ENCODE assay signal across 8 mouse cellular contexts in the genomic region with DNA sequence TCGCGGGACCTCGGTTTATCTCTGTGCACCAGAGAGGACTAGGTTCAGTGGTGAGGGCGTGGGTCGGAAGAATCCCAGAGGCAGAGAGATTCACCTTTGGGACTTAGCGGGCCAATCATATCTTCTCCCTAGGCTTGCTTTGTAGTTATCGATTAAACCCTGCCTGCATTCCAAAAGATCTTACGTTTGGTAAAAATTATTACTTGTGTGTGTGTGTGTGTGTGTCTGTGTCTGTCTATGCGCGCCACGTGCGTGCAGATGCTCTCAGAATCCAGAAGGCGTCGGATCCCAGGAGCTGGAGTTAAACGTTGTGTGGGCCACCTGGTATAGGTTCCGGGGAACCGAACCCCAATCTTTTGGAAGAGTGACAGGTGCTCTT. TPM values are rescaled to one million over a fixed set of nuclear protein-coding genes. Genes with fewer than 3 reads are reported as not detected.
DNase-seq lines count a peak whose midpoint lies in the region; ATAC-seq and TF ChIP-seq lines count a peak whose summit lies in the region.

No protein-coding gene starts in this region.

- ATAC-seq in cerebellum, adult (ENCODE audit: insufficient number of reproducible peaks, low FRiP score, low TSS enrichment) = no peak
- ATAC-seq in megakaryocyte, adult 5-6 weeks (ENCODE audit: poor library complexity, severe bottlenecking) = no peak

- no peaks in the 10 kb centered on the region for H3K9me3 ChIP-seq in megakaryocyte, embryonic 14.5 days
- H3K9me3 ChIP-seq in limb, embryonic 10.5 days (replicated peaks) = no peaks in the 10 kb centered on the region

- TF ChIP-seq POLR2A in small intestine, adult 2 months (IDR thresholded peaks at IDR 0.05; ENCODE audit: low read depth, low read length) = no peak

- H3K27me3 ChIP-seq in megakaryocyte, embryonic 14.5 days (replicated peaks) = no peaks in the 10 kb centered on the region
- H3K27me3 ChIP-seq in limb, embryonic 10.5 days (ENCODE audit: low read depth, poor library complexity, severe bottlenecking) = no peaks in the 10 kb centered on the region
- H3K27me3 ChIP-seq in small intestine, adult 2 months (ENCODE audit: control insufficient read depth, insufficient read depth, low read length) = no peaks in the 10 kb centered on the region

- intact Hi-C loops in gastrocnemius, postnatal 14 days (cut with DNase I; ENCODE audit: low total_unique reads) = no loop called here

- peak overlapping the region; percentile 92 for H3K27ac ChIP-seq in limb, embryonic 10.5 days
- no peak overlapping the region; the same call in 1 of the 2 replicates for H3K27ac ChIP-seq in small intestine, adult 2 months (ENCODE audit: insufficient read depth, low read depth, low read length)

- WGBS in limb, embryonic 10.5 days = 7% methylated on average over 17 of the region's 17 CpGs
- 5% methylated on average over 17 of the region's 17 CpGs for WGBS in small intestine, adult 2 months

- DNase-seq in cerebellum, adult 9-11 months = peak; percentile 58
- no peak for DNase-seq in limb, embryonic 10.5 days (ENCODE audit: low spot score)
- DNase-seq in gastrocnemius, postnatal 14 days = no peak
- no peak for DNase-seq in left cerebral cortex, adult 11 months (ENCODE audit: low spot score)

- peaks cover 15% of the 10 kb centered on the region for H3K36me3 ChIP-seq in megakaryocyte, embryonic 14.5 days (replicated peaks; ENCODE audit: low read length)
- peaks cover 16% of the 10 kb centered on the region for H3K36me3 ChIP-seq in limb, embryonic 10.5 days
- H3K36me3 ChIP-seq in small intestine, adult 2 months (ENCODE audit: control insufficient read depth, insufficient read depth, low read length) = no peaks in the 10 kb centered on the region

- peak; percentile 33; the same call in 1 of the 2 replicates for TF ChIP-seq CTCF in small intestine, adult 2 months (IDR thresholded peaks at IDR 0.05; ENCODE audit: extremely low read depth, insufficient read length, insufficient replicate concordance, low read depth, low read length)

- peaks cover 40% of the 10 kb centered on the region for H3K4me1 ChIP-seq in megakaryocyte, embryonic 14.5 days
- H3K4me1 ChIP-seq in limb, embryonic 10.5 days = peaks cover 33% of the 10 kb centered on the region
- no peaks in the 10 kb centered on the region; the same call in 1 of the 2 replicates for H3K4me1 ChIP-seq in small intestine, adult 2 months (ENCODE audit: control insufficient read depth, insufficient read depth, insufficient read length, low read length)

- peak overlapping the region; percentile 98 for H3K4me3 ChIP-seq in megakaryocyte, embryonic 14.5 days (replicated peaks)
- H3K4me3 ChIP-seq in limb, embryonic 10.5 days = peak overlapping the region; percentile 71
- peak overlapping the region; percentile 86 for H3K4me3 ChIP-seq in small intestine, adult 2 months (ENCODE audit: low read depth, low read length)

RNA-seq across cellular contexts. Expression of a gene that starts 0.3 kb away (rescaled TPM):
- polyA plus RNA-seq in megakaryocyte, embryonic 14.5 days (2012; ENCODE audit: insufficient read depth, low replicate concordance) = 3.0 and 13.7 TPM in 2 replicates
- total RNA-seq in megakaryocyte, adult 5-6 weeks (2015) = 13.8 and 24.0 TPM in 2 replicates
- total RNA-seq in megakaryocyte, adult 5-6 weeks (2017) = 19.6 and 20.9 TPM in 2 replicates
- polyA plus RNA-seq in limb, embryonic 10.5 days (2016; fragmentation: Nextera tagmentation; extraction: Ambion mirVana) = 54.3 and 56.9 TPM in 2 replicates
- 4.8 and 10.5 TPM in 2 replicates for polyA plus RNA-seq in small intestine, adult 2 months (2012; rRNA removed)
- total RNA-seq in gastrocnemius, postnatal 14 days (2021) = 10 to 100 TPM; 20.8 to 22.4 TPM

RNA-seq across cellular contexts. Expression of a gene that starts 0.6 kb away (rescaled TPM):
- 1.2 and 1.9 TPM in 2 replicates for polyA plus RNA-seq in megakaryocyte, embryonic 14.5 days (2012; ENCODE audit: insufficient read depth, low replicate concordance)
- total RNA-seq in megakaryocyte, adult 5-6 weeks (2015) = 10.7 and 16.0 TPM in 2 replicates
- total RNA-seq in megakaryocyte, adult 5-6 weeks (2017) = 7.0 and 9.7 TPM in 2 replicates
- 14.1 and 14.5 TPM in 2 replicates for polyA plus RNA-seq in limb, embryonic 10.5 days (2016; fragmentation: Nextera tagmentation; extraction: Ambion mirVana)
- polyA plus RNA-seq in small intestine, adult 2 months (2012; rRNA removed) = 0.62 and 1.1 TPM in 2 replicates
- total RNA-seq in gastrocnemius, postnatal 14 days (2021) = 1 to 10 TPM in 1 of 2 experiments, under 1 TPM in 1; 0.86 to 1.3 TPM

RNA-seq across cellular contexts. Expression of a gene that starts 37.6 kb away (rescaled TPM):
- polyA plus RNA-seq in megakaryocyte, embryonic 14.5 days (2012; ENCODE audit: insufficient read depth, low replicate concordance) = 0.07 TPM in 1 of 2 replicates, not detected in the other
- total RNA-seq in megakaryocyte, adult 5-6 weeks (2015) = 0.04 TPM in 1 of 2 replicates, not detected in the other
- 0.07 TPM in 1 of 2 replicates, not detected in the other for total RNA-seq in megakaryocyte, adult 5-6 weeks (2017)
- 3.4 and 5.2 TPM in 2 replicates for polyA plus RNA-seq in limb, embryonic 10.5 days (2016; fragmentation: Nextera tagmentation; extraction: Ambion mirVana)
- 4.6 and 10.2 TPM in 2 replicates for polyA plus RNA-seq in small intestine, adult 2 months (2012; rRNA removed)
- 10 to 100 TPM; 60.1 to 60.8 TPM for total RNA-seq in gastrocnemius, postnatal 14 days (2021)

RNA-seq across cellular contexts. Expression of a gene that starts 51.9 kb away (rescaled TPM):
- polyA plus RNA-seq in megakaryocyte, embryonic 14.5 days (2012; ENCODE audit: insufficient read depth, low replicate concordance) = 0.29 TPM in 1 of 2 replicates, not detected in the other
- not detected in 2 replicates for total RNA-seq in megakaryocyte, adult 5-6 weeks (2015)
- not detected in 2 replicates for total RNA-seq in megakaryocyte, adult 5-6 weeks (2017)
- polyA plus RNA-seq in limb, embryonic 10.5 days (2016; fragmentation: Nextera tagmentation; extraction: Ambion mirVana) = 4.3 and 7.3 TPM in 2 replicates
- polyA plus RNA-seq in small intestine, adult 2 months (2012; rRNA removed) = 0.37 TPM in 1 of 2 replicates, not detected in the other
- under 1 TPM in 1 of 2 experiments, not detected in 1; 0.37 TPM for total RNA-seq in gastrocnemius, postnatal 14 days (2021)
